Mouse (Mus musculus): ENCODE data around the gene Mfsd9. TPM values are rescaled to one million over a fixed set of nuclear protein-coding genes. Genes with fewer than 3 reads are reported as not detected.

The Mfsd9 gene
- polyA plus RNA-seq, 1 experiment from 2014 or later: 1.7 TPM

GRCm38 (mm10) chr1:40805351-40805750 is 14.9 kb upstream of the Mfsd9 start, which contains the start of gene Tmem182:
Tmem182 (plus strand) TSS chr1:40805601.
- ATAC-seq (ENCODE audit: insufficient number of reproducible peaks, low FRiP score): no peak

GRCm38 (mm10) chr1:40804118-40804517 is 13.6 kb upstream of the Mfsd9 start:
- Histone ChIP-seq H3K36me3 (no peaks in the 10 kb centered on the region), H3K27ac (ENCODE audit: poor library complexity, severe bottlenecking) (peak overlapping the region; percentile 15; the same call in 1 of the 2 replicates), H3K4me3 (no peak overlapping the region), H3K27me3 (replicated peaks) (no peaks in the 10 kb centered on the region), H3K9me3 (replicated peaks) (no peaks in the 10 kb centered on the region), H3K4me2 (no peak overlapping the region), H3K9ac (no peak overlapping the region), H3K4me1 (replicated peaks) (peaks cover 17% of the 10 kb centered on the region)
- ATAC-seq (ENCODE audit: insufficient number of reproducible peaks, low FRiP score): no peak
- WGBS: 81% methylated on average over 12 of the region's 12 CpGs

More at GRCm38 (mm10) chr1:40805351-40805750, 14.9 kb upstream of the Mfsd9 start, which contains the start of gene Tmem182:
- Histone ChIP-seq H3K9ac (no peak within 1 kb of the TSS; the same call in 1 of the 2 replicates), H3K4me2 (peak within 1 kb of the TSS; percentile 55), H3K27ac (ENCODE audit: poor library complexity, severe bottlenecking) (peak within 1 kb of the TSS; percentile 90), H3K36me3 (no peaks in the 10 kb centered on the region), H3K4me3 (peak within 1 kb of the TSS; percentile 7), H3K4me1 (replicated peaks) (peaks cover 17% of the 10 kb centered on the region), H3K9me3 (replicated peaks) (no peaks in the 10 kb centered on the region), H3K27me3 (replicated peaks) (no peaks in the 10 kb centered on the region)
- WGBS: 31% methylated on average over 9 of the region's 9 CpGs

- no peak overlapping the region for H3K4me3 ChIP-seq
- no peak overlapping the region for H3K9ac ChIP-seq
- no peak overlapping the region for H3K27ac ChIP-seq (ENCODE audit: poor library complexity, severe bottlenecking)
- H3K36me3 ChIP-seq: no peaks in the 10 kb centered on the region
- no peaks in the 10 kb centered on the region for H3K27me3 ChIP-seq (replicated peaks)
- H3K4me1 ChIP-seq (replicated peaks): peaks cover 17% of the 10 kb centered on the region
- H3K4me2 ChIP-seq: no peak overlapping the region
- H3K9me3 ChIP-seq (replicated peaks): no peaks in the 10 kb centered on the region
- 26% methylated on average over 3 of the region's 3 CpGs for WGBS
- ATAC-seq (ENCODE audit: insufficient number of reproducible peaks, low FRiP score): no peak
Measured at GRCm38 (mm10) chr1:40802759-40803158, 12.3 kb upstream of the Mfsd9 start.

- no peak overlapping the region for H3K4me2 ChIP-seq
- H3K27ac ChIP-seq (ENCODE audit: poor library complexity, severe bottlenecking): no peak overlapping the region
- no peak overlapping the region for H3K4me3 ChIP-seq
- H3K36me3 ChIP-seq: no peaks in the 10 kb centered on the region
- no peaks in the 10 kb centered on the region for H3K27me3 ChIP-seq (replicated peaks)
- ATAC-seq (ENCODE audit: insufficient number of reproducible peaks, low FRiP score): no peak
- no peaks in the 10 kb centered on the region for H3K9me3 ChIP-seq (replicated peaks)
- no peak overlapping the region for H3K9ac ChIP-seq
- WGBS: 78% methylated on average over 5 of the region's 5 CpGs
- H3K4me1 ChIP-seq (replicated peaks): peaks cover 15% of the 10 kb centered on the region; the same call in 1 of the 2 replicates
Measured at GRCm38 (mm10) chr1:40800908-40801307, 10.4 kb upstream of the Mfsd9 start.

GRCm38 (mm10) chr1:40799121-40799520 is 8.6 kb upstream of the Mfsd9 start:
- 83% methylated on average over 8 of the region's 8 CpGs for WGBS

GRCm38 (mm10) chr1:40797348-40797747 is 6.9 kb upstream of the Mfsd9 start:
- Histone ChIP-seq H3K9me3 (replicated peaks) (no peaks in the 10 kb centered on the region), H3K4me3 (no peak overlapping the region), H3K27me3 (replicated peaks) (no peaks in the 10 kb centered on the region), H3K9ac (no peak overlapping the region), H3K36me3 (no peaks in the 10 kb centered on the region), H3K4me2 (no peak overlapping the region), H3K27ac (ENCODE audit: poor library complexity, severe bottlenecking) (no peak overlapping the region), H3K4me1 (replicated peaks) (no peaks in the 10 kb centered on the region)
- ATAC-seq (ENCODE audit: insufficient number of reproducible peaks, low FRiP score): no peak
- 12% methylated on average over 5 of the region's 5 CpGs for WGBS

More at GRCm38 (mm10) chr1:40799121-40799520, 8.6 kb upstream of the Mfsd9 start:
- Histone ChIP-seq H3K4me3 (no peak overlapping the region), H3K9me3 (replicated peaks) (no peaks in the 10 kb centered on the region), H3K9ac (no peak overlapping the region), H3K27ac (ENCODE audit: poor library complexity, severe bottlenecking) (no peak overlapping the region), H3K4me2 (no peak overlapping the region), H3K27me3 (replicated peaks) (no peaks in the 10 kb centered on the region), H3K36me3 (no peaks in the 10 kb centered on the region), H3K4me1 (replicated peaks) (peaks cover 8% of the 10 kb centered on the region; the same call in 1 of the 2 replicates)
- no peak for ATAC-seq (ENCODE audit: insufficient number of reproducible peaks, low FRiP score)

- Histone ChIP-seq H3K27me3 (replicated peaks) (no peaks in the 10 kb centered on the region), H3K36me3 (no peaks in the 10 kb centered on the region), H3K4me2 (no peak overlapping the region), H3K4me3 (no peak overlapping the region), H3K9ac (no peak overlapping the region), H3K27ac (ENCODE audit: poor library complexity, severe bottlenecking) (no peak overlapping the region), H3K4me1 (replicated peaks) (no peaks in the 10 kb centered on the region), H3K9me3 (replicated peaks) (no peaks in the 10 kb centered on the region)
- WGBS: 89% methylated on average over 1 of the region's 1 CpGs
- no peak for ATAC-seq (ENCODE audit: insufficient number of reproducible peaks, low FRiP score)
Measured at GRCm38 (mm10) chr1:40795508-40795907, 5.0 kb upstream of the Mfsd9 start.

- peak overlapping the region; percentile 83 for H3K4me2 ChIP-seq
- no peaks in the 10 kb centered on the region for H3K9me3 ChIP-seq (replicated peaks)
- no peaks in the 10 kb centered on the region for H3K36me3 ChIP-seq
- ATAC-seq (ENCODE audit: insufficient number of reproducible peaks, low FRiP score): no peak
- H3K9ac ChIP-seq: peak overlapping the region; percentile 75
- H3K4me3 ChIP-seq: peak overlapping the region; percentile 88
- H3K27ac ChIP-seq (ENCODE audit: poor library complexity, severe bottlenecking): no peak overlapping the region
- no peaks in the 10 kb centered on the region; the same call in 1 of the 2 replicates for H3K4me1 ChIP-seq (replicated peaks)
- no peaks in the 10 kb centered on the region for H3K27me3 ChIP-seq (replicated peaks)
- 47% methylated on average over 5 of the region's 5 CpGs for WGBS
Measured at GRCm38 (mm10) chr1:40789666-40790233, 737 bp downstream of the Mfsd9 start.

GRCm38 (mm10) chr1:40788956-40789355 is 1.5 kb downstream of the Mfsd9 start:
- Histone ChIP-seq H3K4me2 (no peak overlapping the region), H3K27ac (ENCODE audit: poor library complexity, severe bottlenecking) (no peak overlapping the region), H3K9me3 (replicated peaks) (no peaks in the 10 kb centered on the region), H3K9ac (no peak overlapping the region), H3K4me3 (no peak overlapping the region), H3K4me1 (replicated peaks) (no peaks in the 10 kb centered on the region; the same call in 1 of the 2 replicates), H3K27me3 (replicated peaks) (no peaks in the 10 kb centered on the region), H3K36me3 (no peaks in the 10 kb centered on the region)
- 82% methylated on average over 6 of the region's 6 CpGs for WGBS
- ATAC-seq (ENCODE audit: insufficient number of reproducible peaks, low FRiP score): no peak

GRCm38 (mm10) chr1:40785876-40786445 is 4.5 kb downstream of the Mfsd9 start:
- WGBS: 82% methylated on average over 11 of the region's 11 CpGs

GRCm38 (mm10) chr1:40784306-40784705 is 6.2 kb downstream of the Mfsd9 start:
- Histone ChIP-seq H3K27me3 (replicated peaks) (no peaks in the 10 kb centered on the region), H3K4me2 (no peak overlapping the region), H3K27ac (ENCODE audit: poor library complexity, severe bottlenecking) (no peak overlapping the region), H3K9ac (no peak overlapping the region), H3K36me3 (peaks cover 9% of the 10 kb centered on the region), H3K9me3 (replicated peaks) (peaks cover 7% of the 10 kb centered on the region; the same call in 1 of the 2 replicates), H3K4me3 (no peak overlapping the region), H3K4me1 (replicated peaks) (no peaks in the 10 kb centered on the region)
- ATAC-seq (ENCODE audit: insufficient number of reproducible peaks, low FRiP score): no peak
- WGBS: 87% methylated on average over 9 of the region's 9 CpGs

More at GRCm38 (mm10) chr1:40785876-40786445, 4.5 kb downstream of the Mfsd9 start:
- no peak overlapping the region for H3K9ac ChIP-seq
- H3K27me3 ChIP-seq (replicated peaks): no peaks in the 10 kb centered on the region
- no peak overlapping the region for H3K27ac ChIP-seq (ENCODE audit: poor library complexity, severe bottlenecking)
- no peak overlapping the region for H3K4me2 ChIP-seq
- no peak for ATAC-seq (ENCODE audit: insufficient number of reproducible peaks, low FRiP score)
- no peaks in the 10 kb centered on the region for H3K9me3 ChIP-seq (replicated peaks)
- H3K4me1 ChIP-seq (replicated peaks): no peaks in the 10 kb centered on the region; the same call in 1 of the 2 replicates
- no peak overlapping the region for H3K4me3 ChIP-seq
- no peaks in the 10 kb centered on the region; the same call in 1 of the 2 replicates for H3K36me3 ChIP-seq

Data from heart, embryonic 12.5 days (tissue).